Mouse (Mus musculus) embryonic facial prominence, embryonic 14.5 days (tissue): ENCODE measurements around the gene Eya4. TPM values are rescaled to one million over a fixed set of nuclear protein-coding genes. Genes with fewer than 3 reads are reported as not detected.

ENCODE experiments used
- ATAC-seq: fragments of 200-750 bp; cut with Nextera tagmentation; 2 replicates; pipeline ENCODE4 v1.8.0; 2017; ENCODE audit warnings: low read depth, moderate number of reproducible peaks, moderate TSS enrichment
- DNase-seq: peaks from one replicate; pipeline ENCODE4 v3.0.0-alpha.2; 2015; ENCODE audit warnings: low spot score
- H3K27ac ChIP-seq: fragments of 300-500 bp; sonication (generic); replicated peaks from 2 replicates; pipeline ENCODE4 v1.5.1; 2014; ENCODE audit warnings: low read depth, mild to moderate bottlenecking, low read length, moderate library complexity
- H3K27me3 ChIP-seq: fragments of 300-500 bp; sonication (generic); replicated peaks from 2 replicates; pipeline ENCODE4 v1.6.1; 2014; ENCODE audit warnings: low read length; ENCODE audit not compliant: control insufficient read depth, insufficient read depth
- H3K36me3 ChIP-seq: fragments of 300-500 bp; sonication (generic); 2 replicates; pipeline ENCODE4 v1.6.1; 2014; ENCODE audit warnings: low read length, mixed read lengths; ENCODE audit not compliant: control insufficient read depth, insufficient read depth
- H3K4me1 ChIP-seq: fragments of 300-500 bp; sonication (generic); 2 replicates; pipeline ENCODE4 v1.6.1; 2014; ENCODE audit warnings: antibody characterized with exemption, low read length; ENCODE audit not compliant: control insufficient read depth, insufficient read depth
- H3K4me2 ChIP-seq: fragments of 300-500 bp; sonication (generic); 2 replicates; pipeline ENCODE4 v1.6.1; 2014; ENCODE audit warnings: low read depth, mild to moderate bottlenecking, low read length, moderate library complexity, mixed read lengths
- H3K4me3 ChIP-seq: fragments of 300-500 bp; sonication (generic); 2 replicates; pipeline ENCODE4 v1.5.1; 2014; ENCODE audit warnings: low read depth, mild to moderate bottlenecking, low read length
- H3K9ac ChIP-seq: fragments of 300-500 bp; sonication (generic); 2 replicates; pipeline ENCODE4 v1.6.1; 2014; ENCODE audit warnings: low read depth, mild to moderate bottlenecking, low read length, moderate library complexity, mixed read lengths
- H3K9me3 ChIP-seq: fragments of 300-500 bp; sonication (generic); 2 replicates; pipeline ENCODE4 v1.6.1; 2016; ENCODE audit warnings: low read length; ENCODE audit not compliant: control insufficient read depth
- WGBS: fragments of 180-500 bp; shearing (Covaris S2); extraction: QIAGEN DNeasy Blood & Tissue Kit; methylation state at CpG from one replicate; pipeline ENCODE4 v1.1.7; 2014; 5-methylcytosine and 5-hydroxymethylcytosine counted together
- polyA plus RNA-seq: library from polyadenylated mRNA; unstranded; fragments of >200 nt; fragmentation: Nextera tagmentation; extraction: Ambion mirVana; gene quantifications from 2 replicates; pipeline ENCODE4 v1.2.1, GENCODE M21; 2014

Gene Eya4
- 11.0 and 12.0 TPM in 2 replicates for polyA plus RNA-seq

GRCm38 (mm10) chr10:23350011-23350911 is at the start of gene Eya4:
Gene Eya4 (minus strand): TSS chr10:23350786.
- 0 out of 2 replicates have a peak, but pooled peaks cover 4% of the 10 kb centered on the region for H3K27me3 ChIP-seq
- H3K9ac ChIP-seq: peak within 1 kb of the TSS; percentile 81
- no peaks in the 10 kb centered on the region for H3K36me3 ChIP-seq
- H3K4me1 ChIP-seq: peaks cover 10% of the 10 kb centered on the region; the same call in 1 of the 2 replicates
- peak within 1 kb of the TSS; percentile 89 for H3K27ac ChIP-seq
- H3K4me3 ChIP-seq: peak within 1 kb of the TSS; percentile 65
- H3K9me3 ChIP-seq: no peaks in the 10 kb centered on the region
- peak; percentile 82 for ATAC-seq
- peak within 1 kb of the TSS; percentile 86 for H3K4me2 ChIP-seq
- WGBS: 4% methylated on average over 33 of the region's 79 CpGs
- DNase-seq: peak; percentile 72

GRCm38 (mm10) chr10:23395399-23395798 is 44.8 kb upstream of the Eya4 start:
- H3K27me3 ChIP-seq: no peaks in the 10 kb centered on the region

GRCm38 (mm10) chr10:23394556-23395245 is 44.1 kb upstream of the Eya4 start:
- no peak overlapping the region for H3K9ac ChIP-seq
- no peak overlapping the region for H3K4me3 ChIP-seq
- no peaks in the 10 kb centered on the region for H3K36me3 ChIP-seq
- no peak overlapping the region for H3K4me2 ChIP-seq
- 78% methylated on average over 11 of the region's 11 CpGs for WGBS
- H3K4me1 ChIP-seq: 0 out of 2 replicates have a peak, but pooled peaks cover 10% of the 10 kb centered on the region
- H3K9me3 ChIP-seq: no peaks in the 10 kb centered on the region
- ATAC-seq: no peak
- no peak for DNase-seq
- H3K27me3 ChIP-seq: no peaks in the 10 kb centered on the region
- H3K27ac ChIP-seq: no peak overlapping the region

More at GRCm38 (mm10) chr10:23395399-23395798, 44.8 kb upstream of the Eya4 start:
- no peak for DNase-seq
- Histone ChIP-seq H3K9ac (no peak overlapping the region), H3K4me3 (no peak overlapping the region), H3K27ac (no peak overlapping the region), H3K4me2 (no peak overlapping the region), H3K9me3 (no peaks in the 10 kb centered on the region), H3K36me3 (no peaks in the 10 kb centered on the region), H3K4me1 (0 out of 2 replicates have a peak, but pooled peaks cover 10% of the 10 kb centered on the region)
- 82% methylated on average over 3 of the region's 3 CpGs for WGBS
- no peak for ATAC-seq

- H3K27me3 ChIP-seq: no peaks in the 10 kb centered on the region
- H3K9me3 ChIP-seq: no peaks in the 10 kb centered on the region
- 48% methylated on average over 6 of the region's 6 CpGs for WGBS
- H3K4me2 ChIP-seq: no peak overlapping the region
- 0 out of 2 replicates have a peak, but pooled peaks cover 10% of the 10 kb centered on the region for H3K4me1 ChIP-seq
- H3K9ac ChIP-seq: no peak overlapping the region
- no peak for ATAC-seq
- no peak overlapping the region for H3K4me3 ChIP-seq
- no peaks in the 10 kb centered on the region for H3K36me3 ChIP-seq
- no peak overlapping the region for H3K27ac ChIP-seq
- no peak for DNase-seq
Observed at GRCm38 (mm10) chr10:23394152-23394551, 43.6 kb upstream of the Eya4 start.

GRCm38 (mm10) chr10:23363866-23364265 is 13.3 kb upstream of the Eya4 start:
- 75% methylated on average over 6 of the region's 6 CpGs for WGBS
- no peak for ATAC-seq
- Histone ChIP-seq H3K4me3 (no peak overlapping the region), H3K9ac (no peak overlapping the region), H3K4me1 (0 out of 2 replicates have a peak, but pooled peaks cover 4% of the 10 kb centered on the region), H3K4me2 (no peak overlapping the region), H3K27me3 (no peaks in the 10 kb centered on the region), H3K36me3 (no peaks in the 10 kb centered on the region), H3K9me3 (no peaks in the 10 kb centered on the region), H3K27ac (no peak overlapping the region)
- no peak for DNase-seq

- DNase-seq (no peak), ATAC-seq (peak; percentile 13)
- WGBS: under 1% methylated on average over 31 of the region's 33 CpGs
Observed at GRCm38 (mm10) chr10:23349392-23350010, 1.1 kb downstream of the Eya4 start.

GRCm38 (mm10) chr10:23348893-23349391 is 1.6 kb downstream of the Eya4 start:
- Histone ChIP-seq H3K4me1 (peaks cover 7% of the 10 kb centered on the region; the same call in 1 of the 2 replicates), H3K4me2 (peak overlapping the region; percentile 86), H3K9me3 (no peaks in the 10 kb centered on the region), H3K27me3 (0 out of 2 replicates have a peak, but pooled peaks cover 4% of the 10 kb centered on the region), H3K9ac (peak overlapping the region; percentile 81), H3K4me3 (peak overlapping the region; percentile 65), H3K27ac (peak overlapping the region; percentile 89), H3K36me3 (no peaks in the 10 kb centered on the region)
- WGBS: 0% methylated on average over 21 of the region's 22 CpGs
- DNase-seq (no peak), ATAC-seq (peak; percentile 9; the same call in 1 of the 2 replicates)

More at GRCm38 (mm10) chr10:23349392-23350010, 1.1 kb downstream of the Eya4 start:
- Histone ChIP-seq H3K4me1 (peaks cover 10% of the 10 kb centered on the region; the same call in 1 of the 2 replicates), H3K36me3 (no peaks in the 10 kb centered on the region), H3K4me2 (peak overlapping the region; percentile 86), H3K4me3 (peak overlapping the region; percentile 65), H3K9me3 (no peaks in the 10 kb centered on the region), H3K27me3 (0 out of 2 replicates have a peak, but pooled peaks cover 4% of the 10 kb centered on the region), H3K27ac (peak overlapping the region; percentile 89), H3K9ac (peak overlapping the region; percentile 81)
